Comparison of ENCODE assay signal across 8 mouse cellular contexts in genomic region chr3:95659948-95660347, GRCm38 (mm10). TPM values are rescaled to one million over a fixed set of nuclear protein-coding genes. Genes with fewer than 3 reads are reported as not detected.
DNase-seq lines count a peak whose midpoint lies in the region; ATAC-seq and TF ChIP-seq lines count a peak whose summit lies in the region.

No protein-coding gene starts in this region.

- TF ChIP-seq EP300 in liver, postnatal 0 days (IDR thresholded peaks at IDR 0.05; ENCODE audit: low read depth), result no peak

- H3K4me2 ChIP-seq in heart, embryonic 13.5 days, result peak overlapping the region; percentile 89
- peak overlapping the region; percentile 83 for H3K4me2 ChIP-seq in forebrain, embryonic 16.5 days (ENCODE audit: low read length)
- peak overlapping the region; percentile 78 for H3K4me2 ChIP-seq in liver, postnatal 0 days (ENCODE audit: low read depth, low read length)

- no peaks in the 10 kb centered on the region for H3K9me3 ChIP-seq in heart, embryonic 13.5 days
- no peaks in the 10 kb centered on the region for H3K9me3 ChIP-seq in E14TG2a.4 (ENCODE audit: low read length)
- H3K9me3 ChIP-seq in forebrain, embryonic 16.5 days (ENCODE audit: control insufficient read depth, low read length), result no peaks in the 10 kb centered on the region
- H3K9me3 ChIP-seq in liver, postnatal 0 days (ENCODE audit: low read length), result no peaks in the 10 kb centered on the region

- DNase-seq in heart, adult 11 months, result no peak
- no peak for DNase-seq in liver, postnatal 0 days
- no peak for DNase-seq in right cerebral cortex, postnatal 14 days
- no peak for DNase-seq in gastrocnemius, postnatal 4 days (ENCODE audit: low spot score in 2 of 2)
- DNase-seq in ovary, postnatal 10 days (ENCODE audit: low spot score), result no peak

- peak overlapping the region; percentile 98 for H3K9ac ChIP-seq in heart, embryonic 13.5 days
- H3K9ac ChIP-seq in forebrain, embryonic 16.5 days (replicated peaks; ENCODE audit: low read depth, low read length), result peak overlapping the region; percentile 99
- H3K9ac ChIP-seq in liver, postnatal 0 days (replicated peaks), result peak overlapping the region; percentile 99

- TF ChIP-seq CTCF in E14TG2a.4 (conservative IDR thresholded peaks at IDR 0.05; ENCODE audit: low read length), result no peak
- TF ChIP-seq CTCF in liver, postnatal 0 days (IDR thresholded peaks at IDR 0.05; ENCODE audit: low read depth), result no peak

- no peak for ATAC-seq in heart, embryonic 13.5 days (ENCODE audit: extremely low read depth, insufficient number of reproducible peaks, low FRiP score, low TSS enrichment)
- ATAC-seq in forebrain, embryonic 16.5 days, result no peak
- no peak for ATAC-seq in liver, postnatal 0 days

- peak overlapping the region; percentile 97 for H3K27ac ChIP-seq in heart, embryonic 13.5 days (replicated peaks)
- peak overlapping the region; percentile 96 for H3K27ac ChIP-seq in forebrain, embryonic 16.5 days (ENCODE audit: low read length)
- H3K27ac ChIP-seq in liver, postnatal 0 days (ENCODE audit: low read depth), result peak overlapping the region; percentile 99

- peak overlapping the region; percentile 80 for H3K4me3 ChIP-seq in heart, embryonic 13.5 days
- H3K4me3 ChIP-seq in E14TG2a.4 (replicated peaks; ENCODE audit: low read length), result peak overlapping the region; percentile 93
- peak overlapping the region; percentile 100 for H3K4me3 ChIP-seq in forebrain, embryonic 16.5 days (replicated peaks; ENCODE audit: low read length)
- H3K4me3 ChIP-seq in liver, postnatal 0 days (ENCODE audit: low read depth, low read length), result peak overlapping the region; percentile 99

- under 1% methylated on average over 8 of the region's 8 CpGs for WGBS in heart, embryonic 13.5 days
- 3% methylated on average over 8 of the region's 8 CpGs for WGBS in forebrain, embryonic 16.5 days
- WGBS in liver, postnatal 0 days (ENCODE audit: insufficient replicate concordance), result under 1% methylated on average over 8 of the region's 8 CpGs

- peaks cover 49% of the 10 kb centered on the region for H3K36me3 ChIP-seq in heart, embryonic 13.5 days
- H3K36me3 ChIP-seq in E14TG2a.4 (ENCODE audit: insufficient read depth, low read length), result peaks cover 67% of the 10 kb centered on the region
- H3K36me3 ChIP-seq in forebrain, embryonic 16.5 days (ENCODE audit: control insufficient read depth, insufficient read depth), result peaks cover 2% of the 10 kb centered on the region; the same call in 1 of the 2 replicates
- peaks cover 42% of the 10 kb centered on the region for H3K36me3 ChIP-seq in liver, postnatal 0 days (replicated peaks; ENCODE audit: insufficient read depth, low read length)

- H3K4me1 ChIP-seq in heart, embryonic 13.5 days, result peaks cover 52% of the 10 kb centered on the region
- peaks cover 56% of the 10 kb centered on the region for H3K4me1 ChIP-seq in E14TG2a.4 (replicated peaks; ENCODE audit: low read depth, low read length)
- peaks cover 33% of the 10 kb centered on the region for H3K4me1 ChIP-seq in forebrain, embryonic 16.5 days (replicated peaks; ENCODE audit: control insufficient read depth, insufficient read depth, low read length)
- H3K4me1 ChIP-seq in liver, postnatal 0 days (ENCODE audit: insufficient read depth), result peaks cover 49% of the 10 kb centered on the region

- H3K27me3 ChIP-seq in heart, embryonic 13.5 days (replicated peaks), result no peaks in the 10 kb centered on the region
- H3K27me3 ChIP-seq in E14TG2a.4 (ENCODE audit: insufficient read depth, low read length), result no peaks in the 10 kb centered on the region
- no peaks in the 10 kb centered on the region for H3K27me3 ChIP-seq in forebrain, embryonic 16.5 days (replicated peaks; ENCODE audit: control insufficient read depth, insufficient read depth, low read length)
- no peaks in the 10 kb centered on the region for H3K27me3 ChIP-seq in liver, postnatal 0 days (ENCODE audit: insufficient read depth, low read length)

RNA-seq across cellular contexts. Expression of gene Mcl1, which starts 1.4 kb away (rescaled TPM):
- polyA plus RNA-seq in heart, embryonic 13.5 days (2015; fragmentation: Nextera tagmentation; extraction: Ambion mirVana), result 36.0 and 36.2 TPM in 2 replicates
- polyA plus RNA-seq in forebrain, embryonic 16.5 days (2015; fragmentation: Nextera tagmentation; extraction: Ambion mirVana), result 43.4 and 48.3 TPM in 2 replicates
- polyA plus RNA-seq in liver, postnatal 0 days (2015; fragmentation: Nextera tagmentation; extraction: Ambion mirVana), result 36.2 and 38.2 TPM in 2 replicates
- 100 to 1,000 TPM in 1 of 2 experiments, 10 to 100 TPM in 1; 90.6 to 107 TPM for total RNA-seq in gastrocnemius, postnatal 4 days (2021)

RNA-seq across cellular contexts. Expression of gene Adamtsl4, which starts 27.8 kb away (rescaled TPM):
- 4.8 and 7.3 TPM in 2 replicates for polyA plus RNA-seq in heart, embryonic 13.5 days (2015; fragmentation: Nextera tagmentation; extraction: Ambion mirVana)
- 0.48 and 1.2 TPM in 2 replicates for polyA plus RNA-seq in forebrain, embryonic 16.5 days (2015; fragmentation: Nextera tagmentation; extraction: Ambion mirVana)
- polyA plus RNA-seq in liver, postnatal 0 days (2015; fragmentation: Nextera tagmentation; extraction: Ambion mirVana), result 2.5 and 2.6 TPM in 2 replicates
- 10 to 100 TPM; 28.2 to 36.2 TPM for total RNA-seq in gastrocnemius, postnatal 4 days (2021)

RNA-seq across cellular contexts. Expression of gene Ensa, which starts 35.2 kb away (rescaled TPM):
- 46.5 and 53.1 TPM in 2 replicates for polyA plus RNA-seq in heart, embryonic 13.5 days (2015; fragmentation: Nextera tagmentation; extraction: Ambion mirVana)
- polyA plus RNA-seq in forebrain, embryonic 16.5 days (2015; fragmentation: Nextera tagmentation; extraction: Ambion mirVana), result 113 and 124 TPM in 2 replicates
- 20.1 and 23.9 TPM in 2 replicates for polyA plus RNA-seq in liver, postnatal 0 days (2015; fragmentation: Nextera tagmentation; extraction: Ambion mirVana)
- total RNA-seq in gastrocnemius, postnatal 4 days (2021), result 10 to 100 TPM; 74.3 to 79.9 TPM
